Mouse (Mus musculus) megakaryocyte, embryonic 14.5 days (primary cell): ENCODE measurements at regions not wholly inside any gene's neighbourhood (a gene's known extent, or its start where the extent isn't known, plus 50 kb on each side); places are given as distances from the start of the nearest gene placed in this dataset.

ENCODE experiments used
- FLI1 ChIP-seq: IDR thresholded peaks from 2 replicates; pipeline ENCODE4 v1.6.1; 2012; ENCODE audit warnings: low read length, inconsistent platforms, mixed read lengths
- GATA1 ChIP-seq: IDR thresholded peaks from 3 replicates; pipeline ENCODE4 v1.6.1; 2012; ENCODE audit warnings: mixed read lengths, low read length, inconsistent platforms, borderline replicate concordance

GRCm38 (mm10) chr12:8418890-8419289 is 80.9 kb downstream of the Rhob start:
- TF ChIP-seq GATA1 (no peak), FLI1 (no peak)
